Mouse (Mus musculus) kidney, adult 2 months (tissue): ENCODE measurements at regions not wholly inside any gene's neighbourhood (a gene's known extent, or its start where the extent isn't known, plus 50 kb on each side); places are given as distances from the start of the nearest gene placed in this dataset.

ENCODE experiments used
- CTCF ChIP-seq: fragments of 200-500 bp; conservative IDR thresholded peaks from 2 replicates; pipeline ENCODE4 v1.5.1; 2011; ENCODE audit warnings: low read depth, mild to moderate bottlenecking, control low read depth, low read length, moderate library complexity, mixed read lengths; ENCODE audit not compliant: insufficient read depth, insufficient read length
- POLR2A ChIP-seq: fragments of 200-500 bp; IDR thresholded peaks from one replicate; pipeline ENCODE4 v1.6.1; 2011; ENCODE audit warnings: low read depth, low read length, control low read depth

GRCm38 (mm10) chr4:64324391-64324790, 277.6 kb upstream of the Tnc start:
- TF ChIP-seq CTCF (no peak), POLR2A (no peak)
